8 mouse cellular contexts compared by ENCODE assay signal in genomic region chr7:101101156-101101691, GRCm38 (mm10). TPM values are rescaled to one million over a fixed set of nuclear protein-coding genes. Genes with fewer than 3 reads are reported as not detected.
A peak's percentile ranks its signal among the peaks of the same experiment; 100 is the strongest.
DNase-seq lines count a peak whose midpoint lies in the region; ATAC-seq and TF ChIP-seq lines count a peak whose summit lies in the region.

No protein-coding gene starts in this region.

- H3K9ac ChIP-seq in intestine, postnatal 0 days (ENCODE audit: low read depth, low read length) = no peak overlapping the region
- no peak overlapping the region for H3K9ac ChIP-seq in intestine, embryonic 15.5 days
- no peak overlapping the region for H3K9ac ChIP-seq in heart, embryonic 15.5 days
- 0 out of 2 replicates have a peak overlapping the region, but pooled peaks have one; percentile 9 for H3K9ac ChIP-seq in midbrain, embryonic 14.5 days (replicated peaks; ENCODE audit: low read length)

- DNase-seq in embryonic facial prominence, embryonic 10.5 days (ENCODE audit: low spot score) = peak; percentile 8
- peak; percentile 65 to 68 for DNase-seq in left cerebral cortex, adult 2 months (ENCODE audit: extremely low spot score in 1 of 2, low spot score in 2 of 2)
- DNase-seq in midbrain, embryonic 14.5 days = peak; percentile 46
- no peak for DNase-seq in spleen, postnatal 36 days (ENCODE audit: low spot score in 2 of 2)
- no peak for DNase-seq in embryo, embryonic 10 days (ENCODE audit: low spot score)

- no peaks in the 10 kb centered on the region for H3K36me3 ChIP-seq in intestine, postnatal 0 days (ENCODE audit: control insufficient read depth, insufficient read depth)
- no peaks in the 10 kb centered on the region for H3K36me3 ChIP-seq in intestine, embryonic 15.5 days
- H3K36me3 ChIP-seq in embryonic facial prominence, embryonic 10.5 days (replicated peaks) = no peaks in the 10 kb centered on the region
- H3K36me3 ChIP-seq in heart, embryonic 15.5 days = no peaks in the 10 kb centered on the region
- no peaks in the 10 kb centered on the region for H3K36me3 ChIP-seq in midbrain, embryonic 14.5 days (ENCODE audit: control insufficient read depth, insufficient read depth, low read length)

- no peak overlapping the region for H3K4me2 ChIP-seq in intestine, postnatal 0 days (replicated peaks; ENCODE audit: low read depth)
- no peak overlapping the region for H3K4me2 ChIP-seq in intestine, embryonic 15.5 days (replicated peaks)
- no peak overlapping the region for H3K4me2 ChIP-seq in heart, embryonic 15.5 days
- no peak overlapping the region for H3K4me2 ChIP-seq in midbrain, embryonic 14.5 days (ENCODE audit: low read length)

- no peak for ATAC-seq in intestine, postnatal 0 days
- no peak for ATAC-seq in intestine, embryonic 15.5 days
- ATAC-seq in heart, embryonic 15.5 days (replicated peaks; ENCODE audit: insufficient number of reproducible peaks, insufficient read depth, low FRiP score, low read depth) = peak; percentile 60; the same call in 1 of the 2 replicates
- peak; percentile 60 for ATAC-seq in midbrain, embryonic 14.5 days (ENCODE audit: low FRiP score, low TSS enrichment)

- H3K9me3 ChIP-seq in intestine, postnatal 0 days (ENCODE audit: control insufficient read depth) = no peaks in the 10 kb centered on the region
- no peaks in the 10 kb centered on the region for H3K9me3 ChIP-seq in intestine, embryonic 15.5 days
- H3K9me3 ChIP-seq in embryonic facial prominence, embryonic 10.5 days = no peaks in the 10 kb centered on the region
- no peaks in the 10 kb centered on the region for H3K9me3 ChIP-seq in heart, embryonic 15.5 days (replicated peaks)
- no peaks in the 10 kb centered on the region for H3K9me3 ChIP-seq in midbrain, embryonic 14.5 days (ENCODE audit: control insufficient read depth, low read length)

- 71% methylated on average over 10 of the region's 10 CpGs for whole genome bisulfite sequencing in intestine, postnatal 0 days
- 69% methylated on average over 10 of the region's 10 CpGs for WGBS in intestine, embryonic 15.5 days
- 61% methylated on average over 10 of the region's 10 CpGs for WGBS in embryonic facial prominence, embryonic 10.5 days
- 58% methylated on average over 10 of the region's 10 CpGs for WGBS in heart, embryonic 15.5 days
- 47% methylated on average over 10 of the region's 10 CpGs for WGBS in midbrain, embryonic 14.5 days

- H3K27ac ChIP-seq in intestine, postnatal 0 days (ENCODE audit: low read depth, low read length) = 0 out of 2 replicates have a peak overlapping the region, but pooled peaks have one; percentile 28
- H3K27ac ChIP-seq in intestine, embryonic 15.5 days = no peak overlapping the region
- H3K27ac ChIP-seq in embryonic facial prominence, embryonic 10.5 days (replicated peaks) = no peak overlapping the region
- no peak overlapping the region for H3K27ac ChIP-seq in heart, embryonic 15.5 days
- H3K27ac ChIP-seq in left cerebral cortex, adult 2 months = peak overlapping the region; percentile 53
- peak overlapping the region; percentile 21; the same call in 1 of the 2 replicates for H3K27ac ChIP-seq in midbrain, embryonic 14.5 days (replicated peaks; ENCODE audit: low read depth, low read length)

- H3K4me3 ChIP-seq in intestine, postnatal 0 days (ENCODE audit: low read depth, low read length) = no peak overlapping the region
- no peak overlapping the region for H3K4me3 ChIP-seq in intestine, embryonic 15.5 days (replicated peaks)
- H3K4me3 ChIP-seq in embryonic facial prominence, embryonic 10.5 days = no peak overlapping the region
- H3K4me3 ChIP-seq in heart, embryonic 15.5 days = no peak overlapping the region
- no peak overlapping the region for H3K4me3 ChIP-seq in left cerebral cortex, adult 2 months
- no peak overlapping the region for H3K4me3 ChIP-seq in midbrain, embryonic 14.5 days (replicated peaks; ENCODE audit: low read depth, low read length)

- H3K27me3 ChIP-seq in intestine, postnatal 0 days (replicated peaks; ENCODE audit: control insufficient read depth, insufficient read depth, low read length) = no peaks in the 10 kb centered on the region
- no peaks in the 10 kb centered on the region for H3K27me3 ChIP-seq in intestine, embryonic 15.5 days (replicated peaks)
- no peaks in the 10 kb centered on the region for H3K27me3 ChIP-seq in embryonic facial prominence, embryonic 10.5 days (replicated peaks; ENCODE audit: low read depth, poor library complexity, severe bottlenecking)
- no peaks in the 10 kb centered on the region for H3K27me3 ChIP-seq in heart, embryonic 15.5 days
- no peaks in the 10 kb centered on the region for H3K27me3 ChIP-seq in midbrain, embryonic 14.5 days (ENCODE audit: control insufficient read depth, insufficient read depth, low read length)

- TF ChIP-seq CTCF in intestine, postnatal 0 days (IDR thresholded peaks at IDR 0.05; ENCODE audit: low read depth) = no peak
- TF ChIP-seq CTCF in left cerebral cortex, adult 2 months (IDR thresholded peaks at IDR 0.05) = no peak

- 0 out of 2 replicates have a peak, but pooled peaks cover 6% of the 10 kb centered on the region for H3K4me1 ChIP-seq in intestine, postnatal 0 days (replicated peaks; ENCODE audit: control insufficient read depth, insufficient read depth, low read length)
- H3K4me1 ChIP-seq in intestine, embryonic 15.5 days (replicated peaks) = no peaks in the 10 kb centered on the region
- no peaks in the 10 kb centered on the region for H3K4me1 ChIP-seq in embryonic facial prominence, embryonic 10.5 days
- H3K4me1 ChIP-seq in heart, embryonic 15.5 days (replicated peaks) = no peaks in the 10 kb centered on the region
- no peaks in the 10 kb centered on the region for H3K4me1 ChIP-seq in midbrain, embryonic 14.5 days (ENCODE audit: control insufficient read depth, insufficient read depth, low read length)

- intact Hi-C loops in left cerebral cortex, adult 2 months (cut with DNase I) = no loop called here

RNA-seq across cellular contexts. Expression of gene Fchsd2, which starts 8.6 kb away (rescaled TPM):
- polyA plus RNA-seq in intestine, postnatal 0 days (2015; fragmentation: Nextera tagmentation; extraction: Ambion mirVana) = 20.1 and 26.1 TPM in 2 replicates
- 20.3 and 21.0 TPM in 2 replicates for polyA plus RNA-seq in intestine, embryonic 15.5 days (2015; fragmentation: Nextera tagmentation; extraction: Ambion mirVana)
- polyA plus RNA-seq in embryonic facial prominence, embryonic 10.5 days (2016; fragmentation: Nextera tagmentation; extraction: Ambion mirVana) = 18.7 and 20.9 TPM in 2 replicates
- 14.8 and 15.8 TPM in 2 replicates for polyA plus RNA-seq in heart, embryonic 15.5 days (2015; fragmentation: Nextera tagmentation; extraction: Ambion mirVana)
- 10 to 100 TPM; 40.5 to 41.6 TPM for total RNA-seq in left cerebral cortex, adult 2 months (2021)
- 38.6 and 50.5 TPM in 2 replicates for polyA plus RNA-seq in midbrain, embryonic 14.5 days (2014; fragmentation: Nextera tagmentation; extraction: Ambion mirVana)

Comparison
In these comparisons a context has a peak if more than half of its experiments do, and no peak if none do; other contexts are left out.
1. H3K27ac ChIP-seq: peak in intestine, postnatal 0 days (single experiment), left cerebral cortex, adult 2 months (single experiment) and midbrain, embryonic 14.5 days (single experiment); none in intestine, embryonic 15.5 days (single experiment), embryonic facial prominence, embryonic 10.5 days (single experiment) and heart, embryonic 15.5 days (single experiment).
2. ATAC-seq: peak in heart, embryonic 15.5 days (single experiment) and midbrain, embryonic 14.5 days (single experiment); none in intestine, postnatal 0 days (single experiment) and intestine, embryonic 15.5 days (single experiment).
3. DNase-seq: peak in embryonic facial prominence, embryonic 10.5 days (single experiment), left cerebral cortex, adult 2 months (2 of 2) and midbrain, embryonic 14.5 days (single experiment); none in spleen, postnatal 36 days (0 of 2) and embryo, embryonic 10 days (single experiment).